Mouse (Mus musculus) T-cell, adult 2 months (primary cell): ENCODE results near the gene Ticrr.
A peak's percentile ranks its signal among the peaks of the same experiment; 100 is the strongest.

Source experiments
- DNase-seq: peaks from one replicate; pipeline ENCODE4 v3.0.0; 2022; ENCODE audit warnings: low spot score

Gene Ticrr

GRCm38 (mm10) chr7:79659578-79660290, at the start of gene Ticrr:
Gene Ticrr (plus strand): TSS chr7:79660196.
- DNase-seq: peak; percentile 99

GRCm38 (mm10) chr7:79611901-79612300, 48.1 kb upstream of the Ticrr start:
- no peak for DNase-seq

GRCm38 (mm10) chr7:79612783-79613182, 47.2 kb upstream of the Ticrr start:
- DNase-seq: peak; percentile 23

- no peak for DNase-seq
Observed at GRCm38 (mm10) chr7:79613314-79613713, 46.7 kb upstream of the Ticrr start.

GRCm38 (mm10) chr7:79615008-79615407, 45.0 kb upstream of the Ticrr start:
- DNase-seq: no peak

GRCm38 (mm10) chr7:79615941-79616340, 44.1 kb upstream of the Ticrr start:
- DNase-seq: no peak

- no peak for DNase-seq
Observed at GRCm38 (mm10) chr7:79617418-79617817, 42.6 kb upstream of the Ticrr start, which contains the start of gene Rhcg. Gene Rhcg (minus strand): TSS chr7:79617657.

GRCm38 (mm10) chr7:79619493-79619892, 40.5 kb upstream of the Ticrr start:
- no peak for DNase-seq

- no peak for DNase-seq
Observed at GRCm38 (mm10) chr7:79623086-79623485, 36.9 kb upstream of the Ticrr start.

- DNase-seq: no peak
Observed at GRCm38 (mm10) chr7:79626170-79626569, 33.8 kb upstream of the Ticrr start.

- no peak for DNase-seq
Observed at GRCm38 (mm10) chr7:79628271-79628913, 31.6 kb upstream of the Ticrr start.

GRCm38 (mm10) chr7:79631773-79632348, 28.1 kb upstream of the Ticrr start:
- no peak for DNase-seq

- DNase-seq: no peak
Observed at GRCm38 (mm10) chr7:79647233-79647632, 12.8 kb upstream of the Ticrr start.

GRCm38 (mm10) chr7:79649005-79649404, 11.0 kb upstream of the Ticrr start:
- peak; percentile 30 for DNase-seq

GRCm38 (mm10) chr7:79654185-79654584, 5.8 kb upstream of the Ticrr start:
- no peak for DNase-seq

GRCm38 (mm10) chr7:79654586-79654985, 5.4 kb upstream of the Ticrr start:
- DNase-seq: no peak

GRCm38 (mm10) chr7:79660291-79661150, 525 bp downstream of the Ticrr start:
- DNase-seq: no peak

GRCm38 (mm10) chr7:79661253-79661890, 1.4 kb downstream of the Ticrr start:
- no peak for DNase-seq

- no peak for DNase-seq
Observed at GRCm38 (mm10) chr7:79666690-79667089, 6.7 kb downstream of the Ticrr start.

GRCm38 (mm10) chr7:79670900-79671604, 11.1 kb downstream of the Ticrr start:
- no peak for DNase-seq

GRCm38 (mm10) chr7:79679186-79679585, 19.2 kb downstream of the Ticrr start:
- DNase-seq: no peak
